Mouse (Mus musculus) limb, embryonic 14.5 days (tissue): ENCODE measurements around the gene Dync1i2. TPM values are rescaled to one million over a fixed set of nuclear protein-coding genes. Genes with fewer than 3 reads are reported as not detected.

Experiments used
- ATAC-seq: fragments of 200-750 bp; cut with Nextera tagmentation; 2 replicates; pipeline ENCODE4 v1.8.0; 2017; ENCODE audit warnings: low read depth, moderate number of reproducible peaks, moderate TSS enrichment; ENCODE audit not compliant: low FRiP score
- DNase-seq: peaks from one replicate; pipeline ENCODE4 v3.0.0-alpha.2; 2015; ENCODE audit warnings: low spot score
- H3K27ac ChIP-seq: fragments of 300-500 bp; sonication (generic); replicated peaks from 2 replicates; pipeline ENCODE4 v1.5.1; 2014; ENCODE audit warnings: low read depth, mild to moderate bottlenecking, low read length, moderate library complexity, mixed read lengths
- H3K27me3 ChIP-seq: fragments of 300-500 bp; sonication (generic); 2 replicates; pipeline ENCODE4 v1.6.1; 2014; ENCODE audit warnings: low read length, mixed read lengths; ENCODE audit not compliant: control insufficient read depth, insufficient read depth
- H3K36me3 ChIP-seq: fragments of 300-500 bp; sonication (generic); 2 replicates; pipeline ENCODE4 v1.6.1; 2014; ENCODE audit warnings: mild to moderate bottlenecking, low read length, moderate library complexity, mixed read lengths; ENCODE audit not compliant: control insufficient read depth, insufficient read depth
- H3K4me1 ChIP-seq: fragments of 300-500 bp; sonication (generic); 2 replicates; pipeline ENCODE4 v1.6.1; 2014; ENCODE audit warnings: antibody characterized with exemption, low read length, mixed read lengths; ENCODE audit not compliant: control insufficient read depth, insufficient read depth
- H3K4me2 ChIP-seq: fragments of 300-500 bp; sonication (generic); replicated peaks from 2 replicates; pipeline ENCODE4 v1.6.1; 2014; ENCODE audit warnings: low read depth, mild to moderate bottlenecking, low read length, moderate library complexity; ENCODE audit not compliant: severe bottlenecking
- H3K4me3 ChIP-seq: fragments of 300-500 bp; sonication (generic); replicated peaks from 2 replicates; pipeline ENCODE4 v1.5.1; 2014; ENCODE audit warnings: low read length
- H3K9ac ChIP-seq: fragments of 300-500 bp; sonication (generic); 2 replicates; pipeline ENCODE4 v1.6.1; 2014; ENCODE audit warnings: mild to moderate bottlenecking, low read depth, low read length, moderate library complexity; ENCODE audit not compliant: severe bottlenecking
- H3K9me3 ChIP-seq: fragments of 300-500 bp; sonication (generic); 2 replicates; pipeline ENCODE4 v1.6.1; 2016; ENCODE audit warnings: low read length; ENCODE audit not compliant: control insufficient read depth
- POLR2A ChIP-seq: fragments of 200-500 bp; IDR thresholded peaks from 2 replicates; pipeline ENCODE4 v1.8.0; 2012; ENCODE audit warnings: inconsistent platforms, mild to moderate bottlenecking, moderate library complexity, borderline replicate concordance; ENCODE audit not compliant: insufficient read depth, insufficient read length; ENCODE audit errors: extremely low read depth
- WGBS: fragments of 180-500 bp; shearing (Covaris S2); extraction: QIAGEN DNeasy Blood & Tissue Kit; methylation state at CpG from one replicate; pipeline ENCODE4 v1.1.7; 2014; 5-methylcytosine and 5-hydroxymethylcytosine counted together
- polyA plus RNA-seq, 2 experiments: library from polyadenylated mRNA; depleted of rRNA in 1 of 2; stranded (reverse) in 1 of 2; unstranded in 1 of 2; fragments of >200 nt; fragmentation: Nextera tagmentation in 1 of 2; extraction: Ambion mirVana in 1 of 2; gene quantifications; 2 replicates each; pipeline versions ENCODE4 v1.2.1 to v1.2.3; 2012 to 2014

Dync1i2 gene
- polyA plus RNA-seq, 2 experiments = 94.7 to 95.0 TPM

DNA sequence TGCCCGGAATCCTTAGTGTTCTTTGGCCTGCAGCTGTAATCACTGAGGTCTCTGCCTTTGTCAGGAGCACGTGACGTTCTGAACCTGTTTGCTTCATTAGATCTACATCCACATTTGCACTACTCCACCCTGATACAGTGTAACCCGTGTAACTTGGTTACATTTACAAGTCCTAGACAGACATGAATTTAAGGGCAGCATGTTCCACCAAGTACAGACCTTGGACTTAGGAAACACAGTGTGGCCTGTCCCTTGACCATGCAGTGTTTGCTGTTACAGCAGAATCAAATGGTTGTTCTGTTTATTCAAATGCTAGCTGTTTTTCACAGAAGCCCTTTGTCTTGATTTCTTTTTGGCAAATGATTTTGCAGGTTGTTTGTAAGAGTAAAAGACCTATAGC lies 43.3 kb downstream of the Dync1i2 start:
- Histone ChIP-seq H3K4me3 (no peak overlapping the region), H3K9me3 (no peaks in the 10 kb centered on the region), H3K9ac (no peak overlapping the region), H3K27me3 (no peaks in the 10 kb centered on the region), H3K4me1 (no peaks in the 10 kb centered on the region), H3K4me2 (no peak overlapping the region), H3K27ac (no peak overlapping the region), H3K36me3 (peaks cover 90% of the 10 kb centered on the region)
- ATAC-seq = no peak
- WGBS = 91% methylated on average over 4 of the region's 4 CpGs
- no peak for TF ChIP-seq POLR2A
- no peak for DNase-seq

DNA sequence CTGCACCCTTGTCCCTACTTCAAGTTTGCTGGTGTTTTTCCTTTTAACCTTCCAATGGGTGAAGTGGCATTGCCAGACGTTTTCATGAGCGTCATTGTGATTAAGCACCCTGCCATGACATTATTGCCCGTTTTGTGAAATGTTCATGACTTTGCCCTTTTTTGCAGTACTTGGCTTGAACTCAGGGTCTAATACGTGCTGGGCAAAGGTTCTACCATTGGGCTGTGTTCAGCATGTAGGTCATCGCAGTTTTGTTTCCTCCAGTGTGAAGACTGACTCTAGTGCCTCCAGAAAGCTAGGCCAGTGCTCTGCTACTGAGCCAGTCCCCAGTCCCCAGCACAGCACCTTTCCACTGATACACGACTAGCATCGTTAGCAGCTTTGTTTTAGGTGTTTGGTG lies 45.1 kb downstream of the Dync1i2 start:
- Histone ChIP-seq H3K36me3 (peaks cover 88% of the 10 kb centered on the region), H3K9me3 (no peaks in the 10 kb centered on the region), H3K4me1 (no peaks in the 10 kb centered on the region)

DNA sequence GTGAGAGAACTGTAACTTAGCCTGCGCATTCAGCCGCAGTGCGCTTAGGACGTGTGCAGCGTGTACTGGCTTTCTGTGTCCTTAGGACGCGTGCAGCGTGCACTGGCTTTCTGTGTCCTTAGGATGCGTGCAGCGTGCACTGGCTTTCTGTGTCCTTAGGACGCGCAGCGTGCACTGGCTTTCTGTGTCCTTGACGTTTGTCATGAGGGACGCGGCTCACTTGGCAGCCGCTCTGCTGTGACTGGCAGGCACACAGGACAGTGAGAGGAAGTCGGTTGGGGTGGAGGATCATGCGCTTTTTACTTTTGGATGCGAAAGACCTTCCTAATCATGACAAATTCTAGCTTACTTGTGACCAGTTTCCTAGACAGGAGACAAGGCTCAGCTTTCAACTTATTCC lies 53.1 kb downstream of the Dync1i2 start:
- ATAC-seq = no peak
- no peak overlapping the region for H3K27ac ChIP-seq
- WGBS = 96% methylated on average over 20 of the region's 20 CpGs
- no peaks in the 10 kb centered on the region for H3K9me3 ChIP-seq
- no peak overlapping the region for H3K9ac ChIP-seq
- no peak for DNase-seq
- no peak for TF ChIP-seq POLR2A
- H3K27me3 ChIP-seq = no peaks in the 10 kb centered on the region
- H3K4me1 ChIP-seq = no peaks in the 10 kb centered on the region
- no peak overlapping the region for H3K4me3 ChIP-seq
- no peak overlapping the region for H3K4me2 ChIP-seq
- H3K36me3 ChIP-seq = peaks cover 76% of the 10 kb centered on the region

More for the DNA sequence above, 45.1 kb downstream of the Dync1i2 start:
- Histone ChIP-seq H3K4me3 (no peak overlapping the region), H3K27me3 (no peaks in the 10 kb centered on the region), H3K27ac (no peak overlapping the region), H3K4me2 (no peak overlapping the region), H3K9ac (no peak overlapping the region)
- ATAC-seq (no peak), DNase-seq (no peak)
- TF ChIP-seq POLR2A = no peak
- 75% methylated on average over 7 of the region's 7 CpGs for WGBS

DNA sequence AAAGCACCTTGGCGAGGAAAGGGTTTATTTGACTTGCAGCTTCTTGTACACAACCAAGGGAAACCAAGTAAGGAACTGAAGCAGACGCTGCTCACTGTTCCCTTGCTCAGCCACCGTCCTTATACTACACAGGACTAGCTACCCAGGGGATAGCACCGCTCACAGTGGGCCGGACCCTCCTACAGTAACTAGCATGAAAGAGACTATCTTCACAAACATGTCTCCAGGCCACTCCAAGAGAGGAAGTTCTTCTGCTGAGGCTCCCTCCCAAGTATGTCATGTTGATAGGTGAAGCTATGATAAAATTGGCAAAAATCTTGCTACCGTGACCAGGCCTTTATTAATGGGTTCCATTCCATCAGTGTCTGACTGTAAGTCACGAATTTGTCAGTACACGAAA lies 57.2 kb downstream of the Dync1i2 start:
- Histone ChIP-seq H3K27ac (no peak overlapping the region), H3K36me3 (peaks cover 44% of the 10 kb centered on the region), H3K27me3 (no peaks in the 10 kb centered on the region), H3K9ac (no peak overlapping the region), H3K4me3 (no peak overlapping the region), H3K4me1 (no peaks in the 10 kb centered on the region), H3K4me2 (no peak overlapping the region), H3K9me3 (no peaks in the 10 kb centered on the region)
- 88% methylated on average over 8 of the region's 8 CpGs for WGBS
- DNase-seq (no peak), ATAC-seq (no peak)
- no peak for TF ChIP-seq POLR2A

- no peak for TF ChIP-seq POLR2A
- H3K27me3 ChIP-seq = no peaks in the 10 kb centered on the region
- no peak overlapping the region for H3K9ac ChIP-seq
- no peak overlapping the region for H3K27ac ChIP-seq
- no peak for DNase-seq
- H3K9me3 ChIP-seq = no peaks in the 10 kb centered on the region
- H3K4me1 ChIP-seq = 0 out of 2 replicates have a peak, but pooled peaks cover 3% of the 10 kb centered on the region
- 66% methylated on average over 1 of the region's 1 CpGs for WGBS
- peaks cover 38% of the 10 kb centered on the region for H3K36me3 ChIP-seq
- ATAC-seq = no peak
- H3K4me2 ChIP-seq = no peak overlapping the region
- no peak overlapping the region for H3K4me3 ChIP-seq
These were observed 57.8 kb downstream of the Dync1i2 start for GRCm38 (mm10) chr2:71269332-71269731.

DNA sequence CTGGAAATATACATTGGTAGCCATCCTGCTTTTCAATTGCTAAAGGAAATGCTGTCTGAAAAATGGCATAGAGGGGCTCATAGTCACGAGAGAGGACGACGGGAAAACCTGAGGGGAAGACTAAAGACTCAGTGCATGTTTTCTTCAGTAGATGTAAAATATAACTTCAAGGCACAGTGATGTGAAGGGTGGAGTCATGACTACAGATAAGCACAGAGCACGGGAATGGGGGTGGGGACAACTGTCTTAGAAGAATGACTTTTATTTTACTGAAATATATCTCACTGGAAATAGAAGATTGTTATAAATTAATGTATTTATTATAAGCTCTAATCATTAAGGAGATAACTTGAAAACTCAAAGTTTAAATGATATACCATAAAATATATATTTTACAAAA lies 58.6 kb downstream of the Dync1i2 start:
- H3K9me3 ChIP-seq = no peaks in the 10 kb centered on the region
- H3K4me1 ChIP-seq = 0 out of 2 replicates have a peak, but pooled peaks cover 3% of the 10 kb centered on the region
- no peak overlapping the region for H3K9ac ChIP-seq
- DNase-seq = no peak
- no peak overlapping the region for H3K27ac ChIP-seq
- H3K36me3 ChIP-seq = peaks cover 36% of the 10 kb centered on the region
- H3K4me3 ChIP-seq = no peak overlapping the region
- WGBS = 78% methylated on average over 4 of the region's 4 CpGs
- ATAC-seq = no peak
- no peak overlapping the region for H3K4me2 ChIP-seq
- H3K27me3 ChIP-seq = no peaks in the 10 kb centered on the region
- TF ChIP-seq POLR2A = no peak
